Mouse (Mus musculus): ENCODE measurements around the gene Hmbs. TPM values are rescaled to one million over a fixed set of nuclear protein-coding genes. Genes with fewer than 3 reads are reported as not detected.

Hmbs gene
- polyA plus RNA-seq, 1 experiment from 2014 or later: 1,388 TPM

DNA sequence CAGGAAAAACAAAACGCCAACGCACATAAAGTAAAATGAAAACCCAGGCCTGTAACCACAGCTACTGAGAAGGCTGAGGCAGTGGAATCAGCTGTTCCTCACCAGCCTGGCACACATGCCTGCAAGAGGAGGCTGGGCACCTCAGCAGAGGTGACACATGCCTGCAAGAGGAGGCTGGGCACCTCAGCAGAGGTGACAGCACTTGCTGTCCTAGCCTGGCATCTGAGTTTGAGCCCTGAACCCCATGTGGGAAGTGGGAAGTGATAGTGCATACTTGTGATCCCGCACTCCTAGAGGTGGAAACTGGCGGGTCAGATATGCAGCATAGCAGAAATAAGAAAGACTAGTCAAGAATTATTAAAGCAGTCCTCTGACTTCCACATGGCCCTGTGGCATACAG is 7.4 kb upstream of the Hmbs start:
- Histone ChIP-seq H3K36me3 (ENCODE audit: control insufficient read depth, insufficient read depth) (peaks cover 78% of the 10 kb centered on the region), H3K4me1 (ENCODE audit: control insufficient read depth, low read depth, low read length) (peaks cover 4% of the 10 kb centered on the region), H3K4me3 (ENCODE audit: low read depth, low read length) (no peak overlapping the region), H3K9ac (ENCODE audit: low read depth, low read length) (no peak overlapping the region), H3K9me3 (replicated peaks; ENCODE audit: control insufficient read depth, low read length) (no peaks in the 10 kb centered on the region), H3K4me2 (ENCODE audit: low read depth, low read length) (no peak overlapping the region), H3K27me3 (ENCODE audit: control insufficient read depth, insufficient read depth, low read depth, low read length) (no peaks in the 10 kb centered on the region), H3K27ac (ENCODE audit: low read length) (no peak overlapping the region)
- 86% methylated on average over 4 of the region's 4 CpGs for WGBS (ENCODE audit: insufficient replicate concordance)
- ATAC-seq (ENCODE audit: low read depth): no peak

DNA sequence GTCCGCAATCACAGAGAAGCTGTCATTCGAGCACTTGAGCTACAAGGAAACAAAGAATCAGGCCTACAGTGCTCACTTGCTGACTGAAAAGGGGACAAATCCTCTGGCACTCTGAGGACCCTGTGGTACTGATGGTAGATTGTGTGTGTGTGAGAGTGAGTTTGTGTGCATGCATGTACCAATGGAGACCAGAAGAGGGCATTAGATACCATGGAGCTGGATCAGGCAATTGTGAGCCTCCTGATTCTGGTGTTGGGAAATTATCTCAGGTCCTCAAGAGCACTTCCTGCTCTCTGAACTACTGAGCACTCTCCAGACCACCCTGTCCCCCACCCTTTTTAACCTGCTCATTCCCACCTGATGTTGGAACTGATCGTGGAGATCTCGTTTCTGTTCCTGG is 4.5 kb upstream of the Hmbs start:
- Histone ChIP-seq H3K9me3 (replicated peaks; ENCODE audit: control insufficient read depth, low read length) (no peaks in the 10 kb centered on the region), H3K4me3 (ENCODE audit: low read depth, low read length) (no peak overlapping the region), H3K4me2 (ENCODE audit: low read depth, low read length) (no peak overlapping the region), H3K36me3 (ENCODE audit: control insufficient read depth, insufficient read depth) (peaks cover 50% of the 10 kb centered on the region), H3K27ac (ENCODE audit: low read length) (no peak overlapping the region), H3K27me3 (ENCODE audit: control insufficient read depth, insufficient read depth, low read depth, low read length) (no peaks in the 10 kb centered on the region), H3K4me1 (ENCODE audit: control insufficient read depth, low read depth, low read length) (peaks cover 13% of the 10 kb centered on the region), H3K9ac (ENCODE audit: low read depth, low read length) (no peak overlapping the region)
- WGBS (ENCODE audit: insufficient replicate concordance): 92% methylated on average over 4 of the region's 4 CpGs
- no peak for ATAC-seq (ENCODE audit: low read depth)

DNA sequence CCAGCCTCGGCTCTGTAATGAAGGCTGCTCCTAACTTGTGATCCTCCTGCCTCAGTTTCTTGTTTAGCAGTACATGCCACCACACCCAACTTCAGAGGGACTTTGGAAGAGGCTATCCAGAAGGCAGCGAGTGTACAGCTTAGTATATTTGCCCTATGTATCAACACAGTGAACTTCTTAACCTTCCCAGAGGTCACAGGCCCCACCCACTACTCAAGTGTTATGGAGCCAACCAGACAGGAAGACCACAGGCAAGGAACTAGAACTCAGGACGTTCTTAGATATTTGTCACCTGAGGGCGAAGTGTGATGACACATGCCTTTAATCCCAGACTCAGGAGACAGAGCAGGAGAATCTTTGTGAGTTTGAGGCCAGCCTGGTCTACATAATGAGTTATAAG is 3.6 kb upstream of the Hmbs start:
- no peaks in the 10 kb centered on the region for H3K27me3 ChIP-seq (ENCODE audit: control insufficient read depth, insufficient read depth, low read depth, low read length)
- WGBS (ENCODE audit: insufficient replicate concordance): 76% methylated on average over 4 of the region's 4 CpGs
- no peak overlapping the region for H3K9ac ChIP-seq (ENCODE audit: low read depth, low read length)
- no peak for ATAC-seq (ENCODE audit: low read depth)
- H3K4me1 ChIP-seq (ENCODE audit: control insufficient read depth, low read depth, low read length): peaks cover 17% of the 10 kb centered on the region
- no peaks in the 10 kb centered on the region for H3K9me3 ChIP-seq (replicated peaks; ENCODE audit: control insufficient read depth, low read length)
- H3K27ac ChIP-seq (ENCODE audit: low read length): no peak overlapping the region; the same call in 1 of the 2 replicates
- peaks cover 42% of the 10 kb centered on the region for H3K36me3 ChIP-seq (ENCODE audit: control insufficient read depth, insufficient read depth)
- H3K4me2 ChIP-seq (ENCODE audit: low read depth, low read length): no peak overlapping the region
- H3K4me3 ChIP-seq (ENCODE audit: low read depth, low read length): no peak overlapping the region

DNA sequence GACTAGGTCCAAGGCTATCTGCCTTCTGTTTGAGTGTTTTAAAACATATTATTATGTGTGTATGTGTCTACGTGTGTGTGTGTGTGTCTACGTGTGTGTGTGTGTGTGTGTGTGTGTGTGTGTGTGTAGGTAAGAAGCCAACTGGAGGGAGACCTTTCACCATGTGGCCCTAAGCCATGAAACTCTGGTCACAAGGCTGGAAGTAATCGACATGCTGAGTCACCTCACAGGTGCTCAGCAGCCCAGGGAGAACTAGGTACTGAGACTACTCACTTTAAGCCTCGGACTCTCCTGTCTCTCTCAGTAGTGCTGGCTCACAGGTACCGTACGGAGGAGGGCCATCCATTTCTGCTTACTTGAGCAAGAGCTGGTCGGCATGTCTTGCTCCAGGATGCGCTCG is 3.1 kb upstream of the Hmbs start:
- Histone ChIP-seq H3K4me1 (ENCODE audit: control insufficient read depth, low read depth, low read length) (peaks cover 18% of the 10 kb centered on the region), H3K4me2 (ENCODE audit: low read depth, low read length) (no peak overlapping the region), H3K4me3 (ENCODE audit: low read depth, low read length) (no peak overlapping the region), H3K9me3 (replicated peaks; ENCODE audit: control insufficient read depth, low read length) (no peaks in the 10 kb centered on the region), H3K36me3 (ENCODE audit: control insufficient read depth, insufficient read depth) (peaks cover 38% of the 10 kb centered on the region), H3K9ac (ENCODE audit: low read depth, low read length) (no peak overlapping the region), H3K27me3 (ENCODE audit: control insufficient read depth, insufficient read depth, low read depth, low read length) (no peaks in the 10 kb centered on the region), H3K27ac (ENCODE audit: low read length) (no peak overlapping the region)
- WGBS (ENCODE audit: insufficient replicate concordance): 82% methylated on average over 9 of the region's 9 CpGs
- ATAC-seq (ENCODE audit: low read depth): no peak

DNA sequence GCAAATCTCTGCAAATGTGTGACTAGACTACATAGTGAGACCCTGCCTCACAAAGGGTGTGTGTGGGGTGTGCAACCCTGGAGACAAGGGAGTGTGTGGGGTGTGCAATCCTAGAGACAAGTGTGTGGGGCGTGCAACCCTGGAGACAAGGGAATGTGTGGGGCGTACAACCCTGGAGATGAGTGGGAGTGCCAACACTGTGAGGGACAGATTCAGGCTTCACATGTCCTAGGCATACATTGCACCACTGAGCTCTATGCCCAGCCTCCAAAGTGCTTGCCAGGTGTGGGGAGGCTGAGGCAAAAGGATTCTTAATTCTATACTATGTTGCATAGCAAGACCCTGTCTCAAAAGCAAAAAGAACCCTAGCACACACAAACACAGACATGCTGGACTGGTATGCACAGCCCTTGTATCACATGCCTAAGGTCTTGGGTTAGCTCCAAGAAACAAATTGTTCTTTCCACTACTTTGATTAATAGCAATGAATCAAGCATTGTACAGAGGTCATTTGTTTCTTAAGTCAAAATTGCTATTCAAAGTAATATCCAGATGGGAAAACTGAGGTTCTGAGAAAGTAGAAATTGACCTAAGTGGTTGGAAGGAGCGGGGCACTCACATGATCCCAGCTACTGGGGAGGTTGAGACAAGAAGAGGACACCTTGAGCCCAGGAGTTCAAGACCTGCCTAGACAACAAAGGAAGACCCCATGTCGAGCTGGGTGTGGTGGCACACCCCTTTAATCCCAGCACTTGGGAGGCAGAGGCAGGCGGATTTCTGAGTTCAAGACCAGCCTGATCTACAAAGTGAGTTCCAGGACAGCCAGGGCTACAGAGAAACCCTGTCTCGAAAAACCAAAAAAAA is 1.8 kb upstream of the Hmbs start:
- 69% methylated on average over 6 of the region's 6 CpGs for WGBS (ENCODE audit: insufficient replicate concordance)
- peaks cover 42% of the 10 kb centered on the region for H3K36me3 ChIP-seq (ENCODE audit: control insufficient read depth, insufficient read depth)
- H3K4me1 ChIP-seq (ENCODE audit: control insufficient read depth, low read depth, low read length): peaks cover 20% of the 10 kb centered on the region
- H3K27me3 ChIP-seq (ENCODE audit: control insufficient read depth, insufficient read depth, low read depth, low read length): no peaks in the 10 kb centered on the region
- no peak for ATAC-seq (ENCODE audit: low read depth)
- no peak overlapping the region for H3K4me3 ChIP-seq (ENCODE audit: low read depth, low read length)
- peak overlapping the region; percentile 99; the same call in 1 of the 2 replicates for H3K27ac ChIP-seq (ENCODE audit: low read length)
- H3K9me3 ChIP-seq (replicated peaks; ENCODE audit: control insufficient read depth, low read length): no peaks in the 10 kb centered on the region
- no peak overlapping the region for H3K9ac ChIP-seq (ENCODE audit: low read depth, low read length)
- H3K4me2 ChIP-seq (ENCODE audit: low read depth, low read length): no peak overlapping the region

DNA sequence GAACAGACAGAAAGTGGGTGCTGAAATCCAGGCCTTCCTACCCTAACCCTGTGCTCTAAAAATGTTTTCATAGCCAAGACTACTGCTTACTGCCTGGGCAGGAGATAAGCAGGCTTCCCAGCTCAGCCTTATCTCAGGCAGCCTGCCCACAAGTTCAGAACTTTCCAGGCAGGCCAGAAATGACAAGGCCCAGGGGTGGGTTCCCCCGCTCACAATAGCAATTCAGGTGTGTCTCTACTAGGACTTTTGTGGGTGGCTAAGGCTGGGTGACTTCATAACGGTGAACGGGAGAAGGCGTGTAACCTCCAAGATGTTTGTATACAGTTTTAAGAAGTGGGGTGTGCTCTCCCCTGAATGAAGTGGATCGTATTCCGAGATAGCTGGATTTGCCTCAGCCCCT is 738 bp downstream of the Hmbs start:
- H3K27ac ChIP-seq (ENCODE audit: low read length): peak overlapping the region; percentile 99
- WGBS (ENCODE audit: insufficient replicate concordance): 1% methylated on average over 6 of the region's 6 CpGs
- peak; percentile 76 for ATAC-seq (ENCODE audit: low read depth)
- peak overlapping the region; percentile 85 for H3K4me3 ChIP-seq (ENCODE audit: low read depth, low read length)
- no peaks in the 10 kb centered on the region for H3K27me3 ChIP-seq (ENCODE audit: control insufficient read depth, insufficient read depth, low read depth, low read length)
- H3K4me2 ChIP-seq (ENCODE audit: low read depth, low read length): peak overlapping the region; percentile 84
- H3K36me3 ChIP-seq (ENCODE audit: control insufficient read depth, insufficient read depth): peaks cover 45% of the 10 kb centered on the region
- no peaks in the 10 kb centered on the region for H3K9me3 ChIP-seq (replicated peaks; ENCODE audit: control insufficient read depth, low read length)
- H3K4me1 ChIP-seq (ENCODE audit: control insufficient read depth, low read depth, low read length): peaks cover 20% of the 10 kb centered on the region
- H3K9ac ChIP-seq (ENCODE audit: low read depth, low read length): peak overlapping the region; percentile 83

DNA sequence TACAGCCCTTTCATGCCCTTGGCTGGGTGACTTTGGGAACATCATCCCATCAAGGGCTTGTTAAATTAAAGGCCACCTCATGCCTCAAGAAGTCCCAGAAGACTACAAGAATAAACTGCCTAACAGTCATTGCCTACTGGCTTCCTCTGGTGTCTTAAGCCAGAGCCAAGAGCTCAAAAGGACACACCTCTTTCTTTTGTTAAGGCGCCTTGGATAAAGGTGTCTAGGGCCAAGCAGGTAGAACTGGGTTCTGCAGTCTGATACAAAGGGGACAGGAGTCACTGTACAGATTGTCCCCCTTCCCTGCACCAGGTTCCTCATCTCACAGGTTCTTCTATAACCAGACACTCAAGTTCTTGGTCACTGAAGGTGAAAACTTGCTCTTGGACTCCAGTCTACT is 1.4 kb downstream of the Hmbs start:
- peaks cover 24% of the 10 kb centered on the region for H3K4me1 ChIP-seq (ENCODE audit: control insufficient read depth, low read depth, low read length)
- peak overlapping the region; percentile 84 for H3K4me2 ChIP-seq (ENCODE audit: low read depth, low read length)
- H3K9me3 ChIP-seq (replicated peaks; ENCODE audit: control insufficient read depth, low read length): no peaks in the 10 kb centered on the region
- H3K36me3 ChIP-seq (ENCODE audit: control insufficient read depth, insufficient read depth): peaks cover 45% of the 10 kb centered on the region
- peak overlapping the region; percentile 83 for H3K9ac ChIP-seq (ENCODE audit: low read depth, low read length)
- 40% methylated on average over 1 of the region's 1 CpGs for WGBS (ENCODE audit: insufficient replicate concordance)
- H3K4me3 ChIP-seq (ENCODE audit: low read depth, low read length): peak overlapping the region; percentile 85
- H3K27ac ChIP-seq (ENCODE audit: low read length): peak overlapping the region; percentile 99
- ATAC-seq (ENCODE audit: low read depth): peak; percentile 0; the same call in 1 of the 2 replicates
- no peaks in the 10 kb centered on the region for H3K27me3 ChIP-seq (ENCODE audit: control insufficient read depth, insufficient read depth, low read depth, low read length)

DNA sequence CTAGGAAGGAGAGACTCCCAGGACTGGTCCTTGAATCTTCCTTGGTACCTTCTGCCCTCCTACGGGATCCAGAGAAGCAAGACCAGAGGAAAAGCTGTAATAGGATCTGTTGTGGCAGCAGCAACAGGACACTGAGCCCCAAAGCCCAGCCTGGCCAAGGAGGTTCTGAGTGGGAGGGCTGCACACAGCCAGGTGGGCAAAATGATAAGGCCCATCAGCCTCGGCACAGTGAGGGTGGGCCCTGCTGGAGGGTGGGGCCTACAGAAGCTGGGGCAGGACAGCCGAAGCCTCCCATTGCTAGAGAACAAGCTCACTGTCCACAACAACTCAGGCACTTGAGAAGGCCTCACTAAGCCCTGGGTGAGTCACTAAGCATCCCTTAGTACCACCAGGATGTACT is 1.9 kb downstream of the Hmbs start:
- Histone ChIP-seq H3K4me3 (ENCODE audit: low read depth, low read length) (peak overlapping the region; percentile 85), H3K9ac (ENCODE audit: low read depth, low read length) (peak overlapping the region; percentile 83), H3K4me1 (ENCODE audit: control insufficient read depth, low read depth, low read length) (peaks cover 28% of the 10 kb centered on the region), H3K36me3 (ENCODE audit: control insufficient read depth, insufficient read depth) (peaks cover 45% of the 10 kb centered on the region), H3K9me3 (replicated peaks; ENCODE audit: control insufficient read depth, low read length) (no peaks in the 10 kb centered on the region), H3K4me2 (ENCODE audit: low read depth, low read length) (peak overlapping the region; percentile 84), H3K27me3 (ENCODE audit: control insufficient read depth, insufficient read depth, low read depth, low read length) (no peaks in the 10 kb centered on the region), H3K27ac (ENCODE audit: low read length) (peak overlapping the region; percentile 99)
- 15% methylated on average over 3 of the region's 3 CpGs for WGBS (ENCODE audit: insufficient replicate concordance)
- ATAC-seq (ENCODE audit: low read depth): peak; percentile 81

DNA sequence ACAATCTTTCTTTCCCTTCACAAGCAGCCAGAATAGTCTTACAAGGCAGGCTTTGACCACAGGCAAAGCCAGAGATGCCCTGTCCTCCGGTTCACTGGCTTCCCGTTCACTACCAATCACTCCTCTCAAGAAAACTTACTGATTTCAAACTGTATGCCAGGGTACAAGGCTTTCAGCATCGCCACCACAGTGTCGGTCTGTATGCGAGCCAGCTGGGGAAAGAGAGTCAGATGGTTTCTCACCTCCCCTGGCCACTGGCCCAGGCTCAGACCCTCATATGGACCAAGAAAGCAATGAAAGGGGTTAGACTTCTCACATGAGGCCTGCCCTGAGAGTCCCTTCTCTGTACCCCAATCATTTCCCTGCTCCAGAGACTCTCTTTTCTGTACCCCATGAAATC is 2.5 kb downstream of the Hmbs start:
- H3K9ac ChIP-seq (ENCODE audit: low read depth, low read length): peak overlapping the region; percentile 83
- peak overlapping the region; percentile 85 for H3K4me3 ChIP-seq (ENCODE audit: low read depth, low read length)
- ATAC-seq (ENCODE audit: low read depth): no peak
- peaks cover 34% of the 10 kb centered on the region for H3K4me1 ChIP-seq (ENCODE audit: control insufficient read depth, low read depth, low read length)
- no peaks in the 10 kb centered on the region for H3K27me3 ChIP-seq (ENCODE audit: control insufficient read depth, insufficient read depth, low read depth, low read length)
- H3K9me3 ChIP-seq (replicated peaks; ENCODE audit: control insufficient read depth, low read length): no peaks in the 10 kb centered on the region
- H3K4me2 ChIP-seq (ENCODE audit: low read depth, low read length): peak overlapping the region; percentile 15; the same call in 1 of the 2 replicates
- H3K27ac ChIP-seq (ENCODE audit: low read length): peak overlapping the region; percentile 99
- WGBS (ENCODE audit: insufficient replicate concordance): 46% methylated on average over 5 of the region's 5 CpGs
- peaks cover 52% of the 10 kb centered on the region for H3K36me3 ChIP-seq (ENCODE audit: control insufficient read depth, insufficient read depth)

All from liver, embryonic 16.5 days (tissue).